Mouse (Mus musculus) B cell, adult 2 months (primary cell): ENCODE results near the gene Elane.
"Not testable (repeated sequence)": the region's sequence is repeated elsewhere in the genome, so short reads cannot be mapped to it uniquely, and the experiment has no call there.

Experiments used
- DNase-seq, 2 experiments: peaks; one replicate each; pipeline ENCODE4 v3.0.0; 2022

The Elane gene

GRCm38 (mm10) chr10:79883297-79884084 is 2.6 kb upstream of the Elane start:
- peak; percentile 78 to 81 for DNase-seq

- DNase-seq: no peak
These were observed 1.6 kb upstream of the Elane start for GRCm38 (mm10) chr10:79884446-79884845.

GRCm38 (mm10) chr10:79884938-79885337 is 1.1 kb upstream of the Elane start:
- not testable (repeated sequence) for DNase-seq

GRCm38 (mm10) chr10:79886611-79887010 is 564 bp downstream of the Elane start:
- no peak for DNase-seq

GRCm38 (mm10) chr10:79889386-79889785 is 3.3 kb downstream of the Elane start:
- DNase-seq: no peak

- DNase-seq: no peak
These were observed 4.6 kb downstream of the Elane start, which contains the start of gene Cfd for GRCm38 (mm10) chr10:79890670-79891069. TSS of gene Cfd (plus strand) at chr10:79890853.

- peak; percentile 89 for DNase-seq
These were observed 6.5 kb downstream of the Elane start for GRCm38 (mm10) chr10:79892451-79893118.

GRCm38 (mm10) chr10:79896306-79896705 is 10.3 kb downstream of the Elane start:
- no peak for DNase-seq

- DNase-seq: no peak
These were observed 10.8 kb downstream of the Elane start for GRCm38 (mm10) chr10:79896814-79897213.

- DNase-seq: peak; percentile 28 to 46
These were observed 11.5 kb downstream of the Elane start for GRCm38 (mm10) chr10:79897316-79898245.

GRCm38 (mm10) chr10:79900951-79901410 is 14.9 kb downstream of the Elane start:
- DNase-seq: no peak

GRCm38 (mm10) chr10:79906712-79907111 is 20.7 kb downstream of the Elane start:
- DNase-seq: no peak

GRCm38 (mm10) chr10:79907415-79907814 is 21.4 kb downstream of the Elane start:
- DNase-seq: no peak

- DNase-seq: peak; percentile 98 to 99
These were observed 22.4 kb downstream of the Elane start, which contains the start of gene Med16 for GRCm38 (mm10) chr10:79908167-79909091. TSS of gene Med16 (minus strand) at chr10:79908923.

- DNase-seq: peak; percentile 49 to 58
These were observed 23.3 kb downstream of the Elane start for GRCm38 (mm10) chr10:79909092-79909922.

GRCm38 (mm10) chr10:79910556-79910955 is 24.5 kb downstream of the Elane start, which contains the start of gene Gm26602:
TSS of gene Gm26602 (plus strand) at chr10:79910856.
- DNase-seq: no peak

GRCm38 (mm10) chr10:79912412-79912811 is 26.4 kb downstream of the Elane start:
- no peak for DNase-seq

- no peak for DNase-seq
These were observed 28.3 kb downstream of the Elane start for GRCm38 (mm10) chr10:79914131-79914947.

- no peak for DNase-seq
These were observed 29.0 kb downstream of the Elane start for GRCm38 (mm10) chr10:79914948-79915596.
